Mouse (Mus musculus): ENCODE data around the gene Speg.

Speg gene

DNA sequence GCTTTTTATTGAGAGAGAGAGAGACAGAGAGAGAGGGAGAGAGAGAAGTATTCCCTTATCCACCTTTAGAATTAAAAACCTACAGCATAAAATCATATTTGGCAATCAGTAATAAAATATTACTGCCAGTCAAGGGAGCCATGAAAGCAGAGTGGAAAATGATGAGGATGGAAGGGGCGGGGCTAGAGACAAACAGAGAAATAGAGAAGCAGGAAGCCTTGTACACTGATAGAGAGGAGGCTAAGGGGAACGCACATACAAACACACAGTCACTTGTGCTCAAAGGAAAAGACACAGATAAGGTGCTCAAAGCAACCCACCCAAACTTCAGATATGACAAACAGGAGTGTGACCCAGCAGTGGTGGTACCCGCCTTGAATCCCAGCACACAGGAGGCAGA lies 11.2 kb upstream of the Speg start:
- DNase-seq (ENCODE audit: low spot score in 2 of 2): no peak

DNA sequence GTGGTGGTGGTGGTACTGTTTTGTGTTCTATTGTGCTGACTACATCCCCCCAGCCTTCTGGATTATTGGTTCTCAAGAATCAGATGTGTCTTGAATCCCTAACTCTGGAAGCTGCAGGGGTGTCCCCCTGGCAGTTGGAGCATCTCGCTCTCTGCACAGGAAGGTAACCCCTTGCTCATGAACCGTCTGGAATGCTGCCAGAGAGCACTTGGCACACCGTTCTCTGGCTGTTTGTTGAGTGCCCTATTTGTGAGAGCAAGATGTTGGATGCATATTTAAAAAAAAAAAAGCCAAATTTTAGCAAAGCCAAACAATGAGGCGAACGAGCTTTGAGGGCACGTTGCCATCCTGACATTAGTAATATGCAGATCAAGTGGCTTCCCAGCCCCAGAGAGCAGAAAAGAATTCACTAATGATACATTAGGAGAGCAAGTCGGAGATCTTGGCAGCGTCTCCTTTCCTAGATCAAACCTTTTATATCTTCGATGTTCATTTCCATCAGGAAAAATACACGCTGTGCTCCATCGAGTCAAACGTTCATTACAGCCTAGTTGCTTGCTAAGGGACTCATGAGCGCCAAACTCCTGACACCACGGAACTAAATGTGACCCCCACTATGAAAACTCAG lies 9.5 kb upstream of the Speg start:
- no peak for DNase-seq (ENCODE audit: low spot score in 2 of 2)

GRCm38 (mm10) chr1:75369360-75369983 lies 5.6 kb upstream of the Speg start:
- DNase-seq (ENCODE audit: low spot score in 2 of 2): no peak

GRCm38 (mm10) chr1:75369984-75370660 lies 5.0 kb upstream of the Speg start:
- no peak for DNase-seq (ENCODE audit: low spot score in 2 of 2)

DNA sequence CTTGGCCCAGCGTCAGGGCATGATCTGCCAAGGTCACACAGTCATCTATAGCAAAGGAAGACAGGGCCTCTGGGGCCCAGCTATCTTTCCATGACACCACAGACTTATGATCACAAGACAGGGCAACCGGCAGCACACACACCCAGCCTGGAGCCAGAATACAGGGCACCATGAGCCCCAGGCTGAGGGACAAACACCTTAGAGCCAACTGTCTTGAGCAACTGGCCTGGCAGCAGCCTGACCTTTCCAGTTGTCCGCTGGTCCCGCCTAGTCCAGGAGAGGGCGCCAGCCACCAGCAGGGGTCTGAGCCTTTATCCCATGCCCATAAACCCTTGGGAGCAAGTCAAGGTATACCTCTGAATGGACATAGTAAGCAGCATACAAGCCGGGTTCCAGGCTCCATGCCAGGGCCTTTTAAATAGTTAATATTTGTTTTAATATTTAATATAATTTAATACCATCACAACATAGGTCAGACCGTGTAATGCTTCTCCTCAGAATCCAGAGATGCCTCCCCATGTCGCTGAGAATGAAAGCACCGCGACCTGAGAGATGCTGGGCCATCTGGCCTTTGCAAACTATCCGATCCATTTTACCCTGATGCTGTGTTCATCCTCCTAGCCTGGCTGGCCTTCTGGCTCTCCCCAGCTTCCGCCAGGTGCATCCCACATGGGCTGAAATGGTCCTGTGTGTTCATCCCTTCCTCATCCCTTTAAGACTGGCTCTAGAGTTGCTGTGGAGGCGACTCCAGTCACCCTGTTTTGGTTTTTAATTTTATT lies 3.6 kb upstream of the Speg start:
- peak in 1 of 2 experiments; percentile 75 for DNase-seq (ENCODE audit: low spot score in 2 of 2)

DNA sequence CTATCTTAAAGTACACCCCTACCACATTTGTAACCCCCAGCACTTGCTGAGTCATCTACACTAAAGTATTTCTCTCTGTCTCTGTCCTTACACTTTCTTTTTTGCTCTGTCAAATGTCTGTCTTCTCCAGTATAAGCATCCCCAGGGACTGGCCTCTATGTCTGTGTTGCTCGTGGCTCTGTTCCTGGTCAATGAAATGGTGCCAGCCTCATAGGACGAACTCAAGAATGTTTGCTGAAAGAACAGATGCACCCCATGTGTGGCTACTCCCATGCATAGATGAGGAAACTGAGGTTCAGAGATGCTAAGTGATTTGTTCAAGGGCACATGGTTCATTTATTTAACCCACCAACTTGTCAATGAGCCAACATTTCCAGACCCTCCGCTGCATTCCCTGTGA lies 2.6 kb upstream of the Speg start:
- no peak for DNase-seq (ENCODE audit: low spot score in 2 of 2)

GRCm38 (mm10) chr1:75373276-75373675 lies 1.8 kb upstream of the Speg start:
- no peak for DNase-seq (ENCODE audit: low spot score in 2 of 2)

DNA sequence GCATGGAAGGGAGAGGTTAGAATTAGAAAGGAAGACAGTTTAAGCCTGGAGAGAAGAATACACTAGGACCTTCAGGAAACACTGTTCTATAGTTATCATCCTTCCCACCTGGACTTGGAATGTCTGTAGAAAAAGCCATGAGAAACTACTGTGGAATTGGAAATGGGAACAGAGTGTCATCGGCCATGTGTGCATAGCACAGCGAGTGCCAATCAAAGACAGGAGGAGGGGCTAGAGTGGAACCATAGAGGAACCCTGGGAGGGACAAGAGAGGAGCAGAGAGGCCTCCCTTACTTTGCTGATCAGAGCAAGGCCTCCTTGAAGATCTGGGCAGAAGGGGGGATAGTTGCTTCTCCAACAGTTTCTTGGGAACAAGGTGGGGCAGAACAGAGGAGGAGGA lies 4.1 kb downstream of the Speg start:
- DNase-seq (ENCODE audit: low spot score in 2 of 2): no peak

GRCm38 (mm10) chr1:75379931-75380330 lies 4.8 kb downstream of the Speg start:
- no peak for DNase-seq (ENCODE audit: low spot score in 2 of 2)

DNA sequence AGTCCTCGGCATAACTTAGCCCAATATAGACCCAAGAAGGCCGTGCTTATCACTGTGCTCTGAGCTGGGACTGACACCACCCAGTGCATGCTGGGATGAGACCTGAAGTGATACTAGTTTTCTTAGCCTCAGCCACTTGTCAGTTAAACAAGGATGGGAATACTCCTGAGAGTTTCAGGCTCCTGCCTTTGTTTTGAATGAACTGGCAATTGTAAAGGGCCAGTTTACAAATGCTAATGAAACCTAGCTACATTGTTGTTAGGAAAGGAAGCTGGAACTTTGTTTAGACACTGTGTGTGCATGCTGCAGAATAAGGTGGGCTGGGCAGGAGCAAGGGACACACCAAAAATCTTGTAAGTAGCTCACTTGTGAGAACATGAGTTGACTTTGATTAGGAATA lies 5.9 kb downstream of the Speg start:
- no peak for DNase-seq (ENCODE audit: low spot score in 2 of 2)

- DNase-seq (ENCODE audit: low spot score in 2 of 2): no peak
Observed at GRCm38 (mm10) chr1:75381482-75382355, 6.6 kb downstream of the Speg start.

DNA sequence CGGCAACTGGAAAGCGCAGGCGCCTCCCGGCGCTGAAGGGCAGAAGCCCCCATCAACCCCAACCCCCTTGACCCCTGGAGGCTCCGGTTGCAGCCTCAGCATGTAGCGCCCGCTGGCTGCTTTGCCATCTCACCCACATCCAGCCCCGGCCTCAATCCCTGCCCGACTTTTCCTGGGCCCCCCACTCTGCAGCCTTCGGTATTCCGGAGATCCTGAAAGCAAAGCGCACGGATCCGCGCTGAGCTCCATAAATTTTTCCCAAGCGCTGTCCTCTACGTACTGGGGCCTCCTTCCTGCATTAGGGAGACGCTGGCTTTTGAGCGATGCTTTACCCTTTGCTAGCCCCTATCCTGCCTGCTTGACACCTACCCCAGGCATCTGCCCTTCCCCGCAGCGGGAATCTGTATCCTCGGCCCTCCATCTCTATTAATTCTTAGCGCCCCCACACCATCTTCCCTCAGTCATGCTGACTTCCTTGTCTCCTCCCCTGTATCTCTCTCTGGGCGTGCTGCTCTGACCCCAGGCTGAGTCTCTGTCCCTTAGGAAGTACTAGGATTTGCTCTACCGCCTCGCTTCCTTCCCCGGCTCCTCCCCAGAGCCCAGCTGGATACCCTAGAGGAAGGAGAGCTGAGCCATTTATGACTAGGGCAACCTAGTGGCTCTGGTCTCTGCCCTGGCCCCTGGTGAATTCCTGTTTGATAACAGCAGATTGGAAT lies 7.4 kb downstream of the Speg start:
- DNase-seq (ENCODE audit: low spot score in 2 of 2): no peak

- no peak for DNase-seq (ENCODE audit: low spot score in 2 of 2)
Observed at GRCm38 (mm10) chr1:75384470-75385141, 9.5 kb downstream of the Speg start.

DNA sequence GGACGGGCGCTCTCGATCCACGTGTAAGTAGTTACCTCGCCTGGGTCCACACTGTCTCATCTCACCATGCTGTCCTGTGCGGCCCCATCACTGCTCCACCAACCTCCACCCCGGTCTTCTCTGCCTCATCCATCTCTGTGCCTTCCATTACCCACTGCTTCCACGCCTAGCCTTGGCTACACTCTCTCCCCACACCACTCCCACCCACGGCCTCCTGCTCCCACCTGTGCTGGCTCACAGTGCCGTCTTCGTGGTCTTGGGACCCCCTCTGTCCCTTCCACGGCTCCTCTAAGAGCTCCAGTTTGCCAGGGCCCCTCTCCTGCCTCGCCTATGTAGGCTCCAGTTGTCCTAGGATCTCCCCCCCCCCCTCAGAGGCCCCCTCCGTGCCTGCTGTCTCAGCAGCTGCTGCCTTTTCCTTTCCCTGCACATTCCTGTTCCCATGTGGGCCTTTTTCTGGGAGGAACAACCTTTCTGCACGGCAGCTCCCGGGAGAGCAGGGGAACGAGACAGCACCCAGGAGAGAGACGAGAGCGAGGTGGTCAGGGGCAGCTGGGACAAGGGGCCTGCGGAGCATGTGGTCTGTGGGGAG lies 10.1 kb downstream of the Speg start:
- DNase-seq (ENCODE audit: low spot score in 2 of 2): no peak

DNA sequence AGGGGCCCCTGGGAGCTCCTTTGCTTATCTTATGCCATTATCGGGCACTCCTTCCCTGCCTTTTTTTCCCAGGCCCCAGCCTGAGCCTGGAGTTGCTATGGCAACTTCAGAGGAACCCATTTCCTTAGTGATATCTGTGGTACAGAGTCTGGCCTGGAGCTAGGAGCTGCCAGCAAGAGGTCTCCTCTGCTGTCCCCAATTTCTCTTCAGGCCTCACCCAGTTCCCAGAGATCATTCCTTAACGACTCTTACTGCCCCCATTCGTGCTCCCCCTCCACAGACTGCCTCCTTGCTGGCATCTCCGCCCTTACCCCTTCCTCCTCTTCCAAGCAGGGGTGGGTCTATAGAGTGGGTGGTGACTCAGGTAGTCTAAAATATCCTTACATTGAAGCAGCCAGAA lies 11.1 kb downstream of the Speg start:
- no peak for DNase-seq (ENCODE audit: low spot score in 2 of 2)

- DNase-seq (ENCODE audit: low spot score in 2 of 2): no peak
Observed at GRCm38 (mm10) chr1:75387469-75387928, 12.4 kb downstream of the Speg start.

GRCm38 (mm10) chr1:75387929-75388897 lies 13.1 kb downstream of the Speg start:
- DNase-seq (ENCODE audit: low spot score in 2 of 2): no peak

DNA sequence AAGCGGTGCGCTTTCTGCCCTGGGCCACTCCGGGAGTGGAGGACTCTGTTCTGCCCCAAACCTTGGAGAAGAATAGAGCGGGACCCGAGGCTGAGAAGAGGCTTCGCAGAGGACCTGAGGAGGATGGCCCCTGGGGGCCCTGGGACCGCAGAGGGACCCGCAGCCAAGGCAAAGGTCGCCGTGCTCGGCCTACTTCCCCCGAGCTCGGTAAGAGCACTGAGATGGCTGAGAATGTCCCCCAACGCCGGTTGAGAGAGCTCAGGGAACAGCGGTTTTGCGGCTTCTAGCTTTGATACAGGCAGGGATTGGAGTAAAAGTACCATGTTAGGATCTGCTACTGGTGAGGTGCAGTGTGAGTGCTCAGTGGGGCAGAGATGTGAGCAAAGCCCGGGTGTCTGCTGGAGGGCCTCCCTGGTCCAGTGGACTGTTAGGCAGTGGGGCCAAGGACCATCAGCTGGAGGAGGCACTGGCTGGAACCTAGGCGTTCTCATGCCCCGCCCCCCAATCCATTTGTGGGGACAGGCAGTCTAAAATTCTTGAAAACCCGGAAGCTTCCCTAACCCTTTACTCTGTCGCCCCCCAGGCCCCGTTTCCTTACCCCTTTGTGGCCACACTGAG lies 13.9 kb downstream of the Speg start:
- DNase-seq (ENCODE audit: low spot score in 2 of 2): no peak

Data from urinary bladder, postnatal 4 days (tissue).